10 mouse cellular contexts compared by ENCODE assay signal in the genomic region with DNA sequence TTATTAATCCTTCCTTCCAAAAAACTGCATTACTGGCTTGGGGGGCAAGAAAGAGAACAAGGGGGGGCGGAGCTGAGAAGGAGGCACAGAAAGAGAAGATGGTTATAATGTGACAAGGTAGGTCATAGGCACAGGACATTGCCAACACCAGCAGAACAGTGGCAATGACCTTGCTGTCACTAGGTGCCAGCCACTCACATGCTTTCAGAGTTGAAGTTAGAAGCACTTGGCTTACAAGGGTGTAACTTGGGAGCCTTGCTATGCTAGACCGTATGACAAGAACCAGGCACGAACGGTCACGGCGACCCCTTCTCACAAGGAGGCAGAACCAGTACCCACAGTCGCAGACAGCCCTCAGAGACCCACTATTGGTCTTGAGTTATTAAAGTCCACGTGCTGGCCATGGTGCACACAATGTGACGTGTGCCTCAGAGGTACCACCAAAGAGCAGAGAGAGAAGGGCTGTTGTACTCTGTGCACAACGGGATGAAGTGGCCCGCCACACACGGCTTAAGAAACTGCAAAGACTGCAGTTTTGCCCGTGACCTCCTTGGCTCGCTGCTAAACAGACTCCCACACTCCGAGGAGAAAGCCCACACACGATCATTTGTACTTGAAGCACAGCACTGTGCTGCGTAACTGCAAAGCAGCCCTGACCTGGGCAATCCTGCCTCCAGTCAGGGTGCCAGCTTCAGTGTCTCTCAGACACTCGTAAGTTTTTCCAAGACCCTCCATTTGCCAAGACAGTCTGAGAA. TPM values are rescaled to one million over a fixed set of nuclear protein-coding genes. Genes with fewer than 3 reads are reported as not detected.
A peak's percentile ranks its signal among the peaks of the same experiment; 100 is the strongest.
DNase-seq lines count a peak whose midpoint lies in the region; ATAC-seq lines count a peak whose summit lies in the region.
"Had no signal": no experiment of that assay in that cellular context is flagged by ENCODE, and none has a peak within 500 bp of the region (broad histone marks: within the 10 kb centered on the region; RNA-seq: fewer than 3 reads in every experiment).

No protein-coding gene starts in this region.

- ATAC-seq in embryonic facial prominence, embryonic 12.5 days (ENCODE audit: insufficient number of reproducible peaks, insufficient read depth, low FRiP score, low TSS enrichment), result peak; percentile 32; the same call in 1 of the 2 replicates
- ATAC-seq in hindbrain, embryonic 15.5 days (ENCODE audit: low FRiP score, low read depth), result peak; percentile 42; the same call in 1 of the 2 replicates
- no peak for ATAC-seq in hindbrain, embryonic 11.5 days (ENCODE audit: low FRiP score)
- peak; percentile 52; the same call in 1 of the 2 replicates for ATAC-seq in neural tube, embryonic 14.5 days (ENCODE audit: low read depth)
- no peak for ATAC-seq in neural tube, embryonic 15.5 days (ENCODE audit: low FRiP score)
- ATAC-seq: activated CD4-positive, CD25-positive, alpha-beta regulatory T cell, adult 4 months had no signal

- H3K27me3 ChIP-seq in embryonic facial prominence, embryonic 12.5 days, result no peaks in the 10 kb centered on the region
- no peaks in the 10 kb centered on the region for H3K27me3 ChIP-seq in embryonic facial prominence, embryonic 10.5 days (replicated peaks; ENCODE audit: low read depth, poor library complexity, severe bottlenecking)
- no peaks in the 10 kb centered on the region for H3K27me3 ChIP-seq in hindbrain, embryonic 15.5 days
- no peaks in the 10 kb centered on the region for H3K27me3 ChIP-seq in hindbrain, embryonic 11.5 days (ENCODE audit: control insufficient read depth, insufficient read depth, low read length)
- no peaks in the 10 kb centered on the region for H3K27me3 ChIP-seq in neural tube, embryonic 14.5 days (ENCODE audit: control insufficient read depth, insufficient read depth, low read length)
- no peaks in the 10 kb centered on the region for H3K27me3 ChIP-seq in neural tube, embryonic 15.5 days (replicated peaks)
- H3K27me3 ChIP-seq: megakaryocyte, embryonic 14.5 days had no signal

- H3K4me3 ChIP-seq in embryonic facial prominence, embryonic 12.5 days, result no peak overlapping the region
- no peak overlapping the region for H3K4me3 ChIP-seq in embryonic facial prominence, embryonic 10.5 days
- H3K4me3 ChIP-seq in hindbrain, embryonic 15.5 days, result no peak overlapping the region
- no peak overlapping the region for H3K4me3 ChIP-seq in hindbrain, embryonic 11.5 days (ENCODE audit: low read depth, low read length)
- no peak overlapping the region for H3K4me3 ChIP-seq in neural tube, embryonic 14.5 days (ENCODE audit: low read depth, low read length)
- no peak overlapping the region for H3K4me3 ChIP-seq in neural tube, embryonic 15.5 days (replicated peaks)
- H3K4me3 ChIP-seq: megakaryocyte, embryonic 14.5 days had no signal

- no peak overlapping the region for H3K9ac ChIP-seq in embryonic facial prominence, embryonic 12.5 days
- no peak overlapping the region for H3K9ac ChIP-seq in hindbrain, embryonic 15.5 days
- no peak overlapping the region for H3K9ac ChIP-seq in hindbrain, embryonic 11.5 days (ENCODE audit: low read depth, low read length)
- no peak overlapping the region for H3K9ac ChIP-seq in neural tube, embryonic 14.5 days (replicated peaks; ENCODE audit: low read depth, low read length)
- H3K9ac ChIP-seq in neural tube, embryonic 15.5 days (replicated peaks), result no peak overlapping the region

- DNase-seq in embryonic facial prominence, embryonic 10.5 days (ENCODE audit: low spot score), result no peak
- DNase-seq in hindbrain, embryonic 11.5 days (ENCODE audit: low spot score), result no peak
- peak; percentile 58 for DNase-seq in testis, postnatal 14 days (ENCODE audit: low spot score)
- DNase-seq in right cerebral cortex, postnatal 14 days, result no peak

- peaks cover 7% of the 10 kb centered on the region for H3K4me1 ChIP-seq in embryonic facial prominence, embryonic 12.5 days
- peaks cover 27% of the 10 kb centered on the region for H3K4me1 ChIP-seq in embryonic facial prominence, embryonic 10.5 days
- H3K4me1 ChIP-seq in hindbrain, embryonic 15.5 days (replicated peaks), result peaks cover 13% of the 10 kb centered on the region; the same call in 1 of the 2 replicates
- no peaks in the 10 kb centered on the region for H3K4me1 ChIP-seq in hindbrain, embryonic 11.5 days (replicated peaks; ENCODE audit: control insufficient read depth, insufficient read depth, low read length)
- no peaks in the 10 kb centered on the region for H3K4me1 ChIP-seq in neural tube, embryonic 14.5 days (ENCODE audit: control insufficient read depth, insufficient read depth, low read length)
- H3K4me1 ChIP-seq in neural tube, embryonic 15.5 days, result peaks cover 39% of the 10 kb centered on the region

- 83% methylated on average over 18 of the region's 18 CpGs for WGBS in embryonic facial prominence, embryonic 12.5 days
- 90% methylated on average over 18 of the region's 18 CpGs for WGBS in embryonic facial prominence, embryonic 10.5 days
- WGBS in hindbrain, embryonic 15.5 days, result 82% methylated on average over 18 of the region's 18 CpGs
- 88% methylated on average over 18 of the region's 18 CpGs for WGBS in hindbrain, embryonic 11.5 days
- 79% methylated on average over 18 of the region's 18 CpGs for WGBS in neural tube, embryonic 14.5 days
- WGBS in neural tube, embryonic 15.5 days, result 76% methylated on average over 18 of the region's 18 CpGs

- no peak overlapping the region for H3K4me2 ChIP-seq in embryonic facial prominence, embryonic 12.5 days (replicated peaks)
- no peak overlapping the region for H3K4me2 ChIP-seq in hindbrain, embryonic 15.5 days
- no peak overlapping the region for H3K4me2 ChIP-seq in hindbrain, embryonic 11.5 days (replicated peaks; ENCODE audit: low read depth, low read length)
- H3K4me2 ChIP-seq in neural tube, embryonic 14.5 days (ENCODE audit: low read depth, low read length), result no peak overlapping the region
- H3K4me2 ChIP-seq in neural tube, embryonic 15.5 days, result no peak overlapping the region

- H3K9me3 ChIP-seq in embryonic facial prominence, embryonic 12.5 days, result no peaks in the 10 kb centered on the region
- no peaks in the 10 kb centered on the region for H3K9me3 ChIP-seq in embryonic facial prominence, embryonic 10.5 days
- H3K9me3 ChIP-seq in hindbrain, embryonic 15.5 days, result no peaks in the 10 kb centered on the region
- no peaks in the 10 kb centered on the region for H3K9me3 ChIP-seq in hindbrain, embryonic 11.5 days (ENCODE audit: control insufficient read depth, low read length)
- no peaks in the 10 kb centered on the region for H3K9me3 ChIP-seq in neural tube, embryonic 14.5 days (ENCODE audit: control insufficient read depth, low read length)
- H3K9me3 ChIP-seq in neural tube, embryonic 15.5 days (replicated peaks), result no peaks in the 10 kb centered on the region
- H3K9me3 ChIP-seq: megakaryocyte, embryonic 14.5 days had no signal

- H3K27ac ChIP-seq in embryonic facial prominence, embryonic 12.5 days, result no peak overlapping the region
- no peak overlapping the region for H3K27ac ChIP-seq in embryonic facial prominence, embryonic 10.5 days (replicated peaks)
- H3K27ac ChIP-seq in hindbrain, embryonic 15.5 days (replicated peaks), result no peak overlapping the region
- H3K27ac ChIP-seq in hindbrain, embryonic 11.5 days (ENCODE audit: low read depth, low read length), result no peak overlapping the region
- no peak overlapping the region for H3K27ac ChIP-seq in neural tube, embryonic 14.5 days (ENCODE audit: low read depth, low read length)
- no peak overlapping the region for H3K27ac ChIP-seq in neural tube, embryonic 15.5 days (replicated peaks)

- peaks cover 21% of the 10 kb centered on the region for H3K36me3 ChIP-seq in embryonic facial prominence, embryonic 12.5 days
- peaks cover 40% of the 10 kb centered on the region for H3K36me3 ChIP-seq in embryonic facial prominence, embryonic 10.5 days (replicated peaks)
- H3K36me3 ChIP-seq in hindbrain, embryonic 15.5 days, result 0 out of 2 replicates have a peak, but pooled peaks cover 3% of the 10 kb centered on the region
- H3K36me3 ChIP-seq in hindbrain, embryonic 11.5 days (ENCODE audit: control insufficient read depth, insufficient read depth, low read length), result 0 out of 2 replicates have a peak, but pooled peaks cover 3% of the 10 kb centered on the region
- H3K36me3 ChIP-seq in neural tube, embryonic 14.5 days (ENCODE audit: control insufficient read depth, insufficient read depth, low read length), result peaks cover 3% of the 10 kb centered on the region; the same call in 1 of the 2 replicates
- H3K36me3 ChIP-seq in neural tube, embryonic 15.5 days, result peaks cover 14% of the 10 kb centered on the region; the same call in 1 of the 2 replicates

RNA-seq across cellular contexts. Expression of gene Stk24, which starts 40.8 kb away (rescaled TPM):
- 48.1 and 51.7 TPM in 2 replicates for polyA plus RNA-seq in embryonic facial prominence, embryonic 12.5 days (2016; fragmentation: Nextera tagmentation; extraction: Ambion mirVana)
- 39.9 and 43.0 TPM in 2 replicates for polyA plus RNA-seq in embryonic facial prominence, embryonic 10.5 days (2016; fragmentation: Nextera tagmentation; extraction: Ambion mirVana)
- 18.7 and 19.7 TPM in 2 replicates for polyA plus RNA-seq in hindbrain, embryonic 15.5 days (2015; fragmentation: Nextera tagmentation; extraction: Ambion mirVana)
- polyA plus RNA-seq in hindbrain, embryonic 11.5 days (2014; fragmentation: Nextera tagmentation; extraction: Ambion mirVana), result 33.3 and 37.2 TPM in 2 replicates
- 19.9 and 26.0 TPM in 2 replicates for polyA plus RNA-seq in neural tube, embryonic 14.5 days (2014; fragmentation: Nextera tagmentation; extraction: Ambion mirVana)
- 15.2 and 22.0 TPM in 2 replicates for polyA plus RNA-seq in neural tube, embryonic 15.5 days (2015; fragmentation: Nextera tagmentation; extraction: Ambion mirVana)

Comparison
In these comparisons a context has a peak if more than half of its experiments do, and no peak if none do; other contexts are left out.
1. ATAC-seq: peak in embryonic facial prominence, embryonic 12.5 days (single experiment), hindbrain, embryonic 15.5 days (single experiment) and neural tube, embryonic 14.5 days (single experiment); none in hindbrain, embryonic 11.5 days (single experiment) and neural tube, embryonic 15.5 days (single experiment).